Comparison of ENCODE assay signal across 24 mouse cellular contexts in the genomic region with DNA sequence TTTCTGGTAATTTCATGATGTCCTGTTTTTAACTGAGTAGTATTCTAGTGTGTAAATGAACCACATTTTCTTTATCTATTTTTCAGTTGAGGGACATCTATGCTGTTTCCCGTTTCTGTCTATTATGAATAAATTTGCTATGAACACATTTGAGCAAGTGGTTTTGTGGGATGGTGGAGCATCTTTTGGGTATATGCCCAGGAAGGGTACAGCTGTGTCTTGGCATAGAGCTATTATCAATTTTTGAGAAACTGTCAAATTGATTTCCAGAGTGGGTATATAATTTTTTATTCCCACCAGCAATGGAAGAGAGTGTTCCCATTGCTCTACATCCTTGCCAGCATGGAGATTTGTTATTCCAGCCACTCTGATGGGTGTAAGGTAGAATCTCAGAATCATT. TPM values are rescaled to one million over a fixed set of nuclear protein-coding genes. Genes with fewer than 3 reads are reported as not detected.
"Had no signal": no experiment of that assay in that cellular context is flagged by ENCODE, and none has a peak within 500 bp of the region (broad histone marks: within the 10 kb centered on the region; RNA-seq: fewer than 3 reads in every experiment).

No protein-coding gene starts in this region.

- ATAC-seq: intestine, embryonic 15.5 days had no signal

- H3K36me3 ChIP-seq: intestine, embryonic 15.5 days; kidney, embryonic 15.5 days; limb, embryonic 10.5 days; limb, embryonic 13.5 days; liver, embryonic 13.5 days had no signal

- H3K27ac ChIP-seq: intestine, embryonic 15.5 days; kidney, embryonic 15.5 days; limb, embryonic 10.5 days; limb, embryonic 13.5 days; liver, embryonic 13.5 days; stomach, postnatal 0 days had no signal

- H3K4me3 ChIP-seq: intestine, embryonic 15.5 days; kidney, embryonic 15.5 days; limb, embryonic 10.5 days; limb, embryonic 13.5 days; liver, embryonic 13.5 days had no signal

- H3K9ac ChIP-seq: intestine, embryonic 15.5 days; kidney, embryonic 15.5 days; limb, embryonic 13.5 days; liver, embryonic 13.5 days had no signal

- DNase-seq: kidney, adult 11 months; kidney, adult 8-10 months; kidney, postnatal 14 days; kidney, postnatal 4 days; liver, embryonic 13.5 days; lung, adult 2 months; lung, postnatal 14 days; lung, postnatal 4 days; midbrain, embryonic 14.5 days; thymus, adult 2 months; thymus, postnatal 25 days had no signal

- H3K4me1 ChIP-seq: intestine, embryonic 15.5 days; kidney, embryonic 15.5 days; limb, embryonic 10.5 days; limb, embryonic 13.5 days; liver, embryonic 13.5 days had no signal

- H3K9me3 ChIP-seq: intestine, embryonic 15.5 days; kidney, embryonic 15.5 days; limb, embryonic 10.5 days; limb, embryonic 13.5 days; liver, embryonic 13.5 days had no signal

- H3K4me2 ChIP-seq: intestine, embryonic 15.5 days; kidney, embryonic 15.5 days; limb, embryonic 13.5 days; liver, embryonic 13.5 days; midbrain, embryonic 11.5 days had no signal

- H3K27me3 ChIP-seq: intestine, embryonic 15.5 days; kidney, embryonic 15.5 days; limb, embryonic 13.5 days; liver, embryonic 13.5 days had no signal

RNA-seq across cellular contexts. Expression of a gene that starts 11.5 kb away (rescaled TPM):
- total RNA-seq: left cerebral cortex, adult 18-20 months; left cerebral cortex, postnatal 25 days; midbrain, postnatal 0 days had no signal
- polyA plus RNA-seq: limb, embryonic 10.5 days; liver, adult 2 months; midbrain, embryonic 11.5 days; midbrain, embryonic 14.5 days; midbrain, postnatal 0 days; neural tube, embryonic 11.5 days; neural tube, embryonic 14.5 days; small intestine, adult 2 months had no signal
